ENCODE assay signal across 8 mouse cellular contexts in the genomic region with DNA sequence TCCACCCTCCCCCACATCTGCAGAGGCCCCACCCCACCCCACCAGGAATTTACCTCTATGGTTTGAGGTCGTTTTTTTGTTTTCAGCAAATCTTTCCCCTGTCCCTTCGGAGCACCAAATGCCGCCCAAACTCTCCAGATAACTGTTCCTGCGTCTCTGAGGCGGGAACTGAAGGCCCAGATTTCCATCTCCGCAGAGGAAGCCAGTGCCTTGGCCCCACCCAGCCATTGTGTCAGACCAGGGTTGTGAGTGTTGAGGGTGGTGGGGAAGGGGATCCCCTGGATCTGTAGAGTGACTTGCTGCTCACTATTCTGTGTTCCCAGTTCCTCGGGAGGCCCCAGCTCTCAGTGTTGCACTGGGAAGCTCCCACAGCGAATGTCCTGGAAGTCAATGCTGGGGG. TPM values are rescaled to one million over a fixed set of nuclear protein-coding genes. Genes with fewer than 3 reads are reported as not detected.
A peak's percentile ranks its signal among the peaks of the same experiment; 100 is the strongest.
DNase-seq lines count a peak whose midpoint lies in the region; ATAC-seq and TF ChIP-seq lines count a peak whose summit lies in the region.

TSS of gene Arhgef15 (minus strand) at position 173 of the 400 bp plus-strand sequence.

- H3K4me1 ChIP-seq in E14TG2a.4 (replicated peaks; ENCODE audit: low read depth, low read length): peaks cover 55% of the 10 kb centered on the region
- H3K4me1 ChIP-seq in heart, embryonic 14.5 days (ENCODE audit: control insufficient read depth in 2 of 2, insufficient read depth in 2 of 2, low read length in 2 of 2): peaks cover 6 to 17% of the 10 kb centered on the region in 2 experiments
- peaks cover 12% of the 10 kb centered on the region for H3K4me1 ChIP-seq in midbrain, embryonic 15.5 days

- H3K4me3 ChIP-seq in E14TG2a.4 (replicated peaks; ENCODE audit: low read length): peak within 1 kb of the TSS; percentile 75
- H3K4me3 ChIP-seq in heart, embryonic 14.5 days (ENCODE audit: control insufficient read depth in 1 of 2, insufficient read depth in 1 of 2, low read depth in 1 of 2, low read length in 2 of 2): peak within 1 kb of the TSS; percentile 36 to 42
- H3K4me3 ChIP-seq in midbrain, embryonic 15.5 days: no peak within 1 kb of the TSS

- intact Hi-C loops in left cerebral cortex, postnatal 36 days (cut with DNase I): no loop called here

- peak within 1 kb of the TSS; percentile 53 for H3K4me2 ChIP-seq in heart, embryonic 14.5 days (ENCODE audit: low read length)
- no peak within 1 kb of the TSS for H3K4me2 ChIP-seq in midbrain, embryonic 15.5 days

- H3K27me3 ChIP-seq in E14TG2a.4 (ENCODE audit: insufficient read depth, low read length): peaks cover 43% of the 10 kb centered on the region
- H3K27me3 ChIP-seq in heart, embryonic 14.5 days (ENCODE audit: control insufficient read depth, insufficient read depth, low read length): peaks cover 13% of the 10 kb centered on the region; the same call in 1 of the 2 replicates
- peaks cover 25% of the 10 kb centered on the region for H3K27me3 ChIP-seq in midbrain, embryonic 15.5 days (replicated peaks)

- ATAC-seq in heart, embryonic 14.5 days (ENCODE audit: insufficient number of reproducible peaks, insufficient read depth, low FRiP score, low read depth): no peak
- ATAC-seq in midbrain, embryonic 15.5 days (replicated peaks): no peak

- DNase-seq in adrenal gland, adult 8-10 months: no peak
- DNase-seq in left cerebral cortex, postnatal 36 days (ENCODE audit: low spot score in 2 of 2): no peak
- no peak for DNase-seq in cerebellum, adult 11-12 months
- DNase-seq in thymus, adult 18-20 months: no peak
- no peak for DNase-seq in cerebellum, adult 9-10 months

- WGBS in heart, embryonic 14.5 days: 37% methylated on average over 8 of the region's 8 CpGs
- 34% methylated on average over 8 of the region's 8 CpGs for WGBS in midbrain, embryonic 15.5 days

- no peak for TF ChIP-seq CTCF in E14TG2a.4 (conservative IDR thresholded peaks at IDR 0.05; ENCODE audit: low read length)

- H3K9ac ChIP-seq in heart, embryonic 14.5 days (ENCODE audit: low read length): peak within 1 kb of the TSS; percentile 62
- H3K9ac ChIP-seq in midbrain, embryonic 15.5 days: no peak within 1 kb of the TSS

- H3K36me3 ChIP-seq in E14TG2a.4 (ENCODE audit: insufficient read depth, low read length): no peaks in the 10 kb centered on the region
- no peaks in the 10 kb centered on the region for H3K36me3 ChIP-seq in heart, embryonic 14.5 days (ENCODE audit: control insufficient read depth, insufficient read depth, low read length)
- no peaks in the 10 kb centered on the region for H3K36me3 ChIP-seq in midbrain, embryonic 15.5 days (replicated peaks)

- no peaks in the 10 kb centered on the region for H3K9me3 ChIP-seq in E14TG2a.4 (ENCODE audit: low read length)
- no peaks in the 10 kb centered on the region for H3K9me3 ChIP-seq in heart, embryonic 14.5 days (ENCODE audit: control insufficient read depth, low read length)
- no peaks in the 10 kb centered on the region for H3K9me3 ChIP-seq in midbrain, embryonic 15.5 days

- peak within 1 kb of the TSS; percentile 63 to 76 for H3K27ac ChIP-seq in heart, embryonic 14.5 days (replicated peaks in 1 of 2; ENCODE audit: control insufficient read depth in 1 of 2, insufficient read depth in 1 of 2, low read depth in 2 of 2, low read length in 2 of 2)
- H3K27ac ChIP-seq in midbrain, embryonic 15.5 days: no peak within 1 kb of the TSS

RNA-seq across cellular contexts. Expression of gene Arhgef15, which starts in this region (rescaled TPM):
- 10 to 100 TPM; 15.5 to 32.7 (median 24.5) TPM for total RNA-seq in adrenal gland, adult 8-10 months (2022)
- 10.7 and 10.8 TPM in 2 replicates for polyA plus RNA-seq in heart, embryonic 14.5 days (2014; fragmentation: Nextera tagmentation; extraction: Ambion mirVana)
- total RNA-seq in left cerebral cortex, postnatal 36 days (2021): 10 to 100 TPM; 16.5 to 26.9 TPM
- polyA plus RNA-seq in midbrain, embryonic 15.5 days (2015; fragmentation: Nextera tagmentation; extraction: Ambion mirVana): 24.2 and 28.7 TPM in 2 replicates
